Mouse (Mus musculus) lung, postnatal 14 days (tissue): ENCODE measurements around the gene Ryr2.
A peak's percentile ranks its signal among the peaks of the same experiment; 100 is the strongest.
"Not testable (repeated sequence)": the region's sequence is repeated elsewhere in the genome, so short reads cannot be mapped to it uniquely, and the experiment has no call there.

Experiments
- DNase-seq: peaks from one replicate; pipeline ENCODE4 v3.0.0; 2021

The Ryr2 gene

GRCm38 (mm10) chr13:11869971-11870370 lies 236.8 kb downstream of the Ryr2 start:
- DNase-seq: no peak

- DNase-seq: no peak
Measured at GRCm38 (mm10) chr13:11869486-11869885, 237.3 kb downstream of the Ryr2 start.

- DNase-seq: no peak
Measured at GRCm38 (mm10) chr13:11868979-11869378, 237.8 kb downstream of the Ryr2 start.

- DNase-seq: no peak
Measured at GRCm38 (mm10) chr13:11868056-11868455, 238.7 kb downstream of the Ryr2 start.

DNA sequence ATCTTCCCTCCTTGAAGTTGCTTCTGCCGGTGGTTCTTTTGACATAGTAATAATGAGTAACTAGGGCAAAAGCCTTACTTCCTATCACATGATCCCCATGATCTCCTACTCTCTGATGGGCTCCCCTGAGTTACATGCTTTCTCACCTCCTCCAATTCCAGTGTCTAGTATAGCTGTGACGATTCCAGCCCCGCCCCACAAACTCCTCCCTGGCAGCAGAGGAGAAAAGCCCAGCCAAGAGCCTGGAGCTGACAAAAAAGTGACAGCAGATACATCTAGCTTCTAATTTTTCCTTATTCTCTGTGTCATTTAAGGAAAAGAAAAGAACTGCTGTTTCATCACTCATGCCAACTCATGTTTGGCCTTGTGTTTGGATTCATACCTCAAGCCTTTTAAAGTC lies 241.5 kb downstream of the Ryr2 start:
- DNase-seq: no peak

DNA sequence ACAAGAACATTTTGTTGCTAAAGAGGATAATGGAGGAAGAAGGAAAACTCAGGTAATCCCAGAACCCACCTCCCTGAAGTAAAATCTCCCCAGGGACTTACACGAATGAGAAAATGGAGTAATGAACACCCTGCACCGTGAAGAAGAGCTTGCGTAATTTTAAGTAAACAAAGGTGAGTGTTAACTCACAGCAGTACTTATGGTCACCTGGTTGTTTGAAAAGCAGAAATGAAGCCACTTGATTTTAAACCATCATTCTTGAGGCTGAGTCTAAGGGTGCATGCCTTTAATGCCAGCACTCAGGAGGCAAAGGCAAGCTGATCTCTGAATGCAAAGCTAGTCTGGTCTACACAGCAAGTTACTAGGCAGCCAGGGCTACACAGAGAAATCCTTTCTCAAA lies 255.1 kb downstream of the Ryr2 start:
- DNase-seq: no peak

- no peak for DNase-seq
Measured at GRCm38 (mm10) chr13:11843889-11844288, 262.9 kb downstream of the Ryr2 start.

DNA sequence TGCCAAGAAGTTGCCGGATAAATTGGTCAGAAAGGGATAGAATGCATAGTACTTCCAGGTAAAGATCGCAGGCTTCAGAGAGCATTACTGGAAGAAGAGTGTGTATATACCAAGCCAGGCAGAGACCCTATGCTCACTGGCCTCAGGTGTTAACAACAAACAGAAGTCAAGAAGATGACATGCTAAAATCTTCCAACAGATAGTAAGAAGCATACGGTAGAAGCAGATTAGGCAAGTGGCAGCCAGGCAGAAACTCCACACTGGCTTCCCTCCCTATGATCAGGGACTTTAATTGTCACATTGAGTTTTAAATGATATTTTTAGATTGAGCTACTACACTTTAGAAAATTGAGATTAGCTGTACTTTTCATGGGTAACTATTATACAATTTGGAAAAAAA lies 268.9 kb downstream of the Ryr2 start:
- DNase-seq: no peak

DNA sequence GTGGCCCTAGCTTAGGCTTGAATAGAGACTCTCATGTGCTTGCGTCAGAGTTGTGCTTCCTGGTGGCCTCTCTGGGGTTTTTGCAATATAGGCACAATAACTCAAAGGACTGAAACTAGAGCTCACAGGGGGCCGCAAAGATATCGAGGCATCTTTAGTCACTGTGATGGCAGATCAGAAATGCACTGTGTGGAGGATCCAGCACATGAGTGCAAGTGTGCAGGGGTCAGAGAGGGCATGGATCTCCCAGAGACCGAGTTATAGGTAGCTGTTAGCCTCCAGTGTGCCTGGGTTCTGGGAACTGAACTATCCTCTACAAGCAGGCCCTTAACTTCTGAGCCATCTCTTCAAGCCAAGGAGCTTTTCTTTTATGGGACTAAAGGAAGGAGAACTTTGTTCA lies 269.6 kb downstream of the Ryr2 start:
- DNase-seq: no peak

GRCm38 (mm10) chr13:11836304-11837078 lies 270.3 kb downstream of the Ryr2 start:
- DNase-seq: no peak

GRCm38 (mm10) chr13:11831210-11831609 lies 275.5 kb downstream of the Ryr2 start:
- DNase-seq: no peak

GRCm38 (mm10) chr13:11825563-11826226 lies 281.1 kb downstream of the Ryr2 start:
- no peak for DNase-seq

DNA sequence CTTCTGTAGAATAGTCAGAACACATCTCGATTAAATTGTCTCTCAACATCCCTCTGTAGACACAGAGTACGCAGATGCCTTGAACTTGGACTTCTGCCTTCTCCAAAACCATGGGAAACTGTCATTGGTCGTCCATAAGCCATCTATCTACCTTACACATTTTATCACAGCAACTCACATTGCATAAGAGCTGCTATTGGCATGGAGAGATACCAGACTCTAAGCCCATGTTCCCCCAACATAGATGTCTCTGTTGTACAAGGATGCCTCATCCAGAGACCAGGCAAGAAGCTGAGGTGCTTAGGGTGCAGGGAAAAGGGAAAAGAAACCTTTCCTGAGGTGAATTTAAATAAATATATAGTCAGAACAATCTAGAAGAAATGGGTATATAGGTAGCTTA lies 288.0 kb downstream of the Ryr2 start:
- DNase-seq: no peak

DNA sequence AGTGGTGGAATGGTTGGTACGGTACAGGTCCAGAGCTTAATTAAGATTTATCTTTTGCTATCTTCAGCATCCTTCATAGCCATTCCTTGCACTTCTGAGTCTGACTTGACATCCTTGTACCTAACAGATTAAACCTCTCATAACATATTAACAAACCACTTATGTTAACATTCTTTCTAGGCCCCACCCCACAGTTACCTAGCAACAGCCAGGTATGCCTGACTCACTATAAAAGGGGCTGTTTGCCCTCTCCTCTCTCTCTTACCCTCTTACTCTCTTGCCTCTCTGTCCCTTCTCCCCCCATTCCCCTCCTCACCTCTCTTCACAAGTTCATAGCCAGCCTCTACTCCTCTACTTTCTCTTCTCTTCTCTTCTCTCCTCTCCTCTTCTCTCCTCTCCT lies 297.4 kb downstream of the Ryr2 start:
- DNase-seq: not testable (repeated sequence)

DNA sequence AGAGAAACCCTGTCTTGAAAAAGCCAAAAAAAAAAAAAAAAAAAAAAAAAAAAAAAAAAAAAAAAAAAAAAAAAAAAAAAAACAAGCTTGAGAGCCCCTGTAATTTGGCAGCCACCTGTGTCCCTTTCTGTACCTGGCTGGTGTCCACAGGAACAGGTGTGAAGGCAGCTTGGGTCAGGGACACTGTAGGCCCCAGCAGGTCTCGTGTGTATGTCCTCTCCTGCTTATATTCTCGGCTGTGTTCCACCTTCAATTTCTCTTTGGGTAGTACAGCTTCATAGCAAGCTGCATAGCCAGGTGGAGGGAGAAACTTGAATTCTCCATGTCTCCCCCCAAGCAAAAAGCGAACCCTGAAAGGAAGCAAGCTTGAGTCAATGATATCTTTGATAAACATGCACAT lies 314.2 kb downstream of the Ryr2 start:
- DNase-seq: no peak

DNA sequence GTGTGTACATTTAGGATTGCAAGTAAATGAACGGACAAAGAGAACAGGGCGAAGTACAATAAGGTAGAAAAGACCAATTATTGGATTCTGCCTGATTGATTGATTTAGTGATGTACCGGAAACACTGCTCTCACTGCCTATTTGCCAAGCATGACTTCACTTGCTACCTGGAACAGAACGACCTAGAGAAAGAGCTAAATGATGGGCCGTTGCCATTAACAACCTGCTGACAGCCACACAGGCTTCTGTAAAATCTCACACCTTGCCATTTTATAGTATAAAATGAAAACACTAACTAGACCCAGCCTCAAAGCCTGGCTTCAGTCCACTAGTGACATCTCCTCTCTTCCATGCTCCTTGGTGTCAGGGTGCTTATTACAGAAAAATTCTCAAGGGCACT lies 316.2 kb downstream of the Ryr2 start:
- no peak for DNase-seq

DNA sequence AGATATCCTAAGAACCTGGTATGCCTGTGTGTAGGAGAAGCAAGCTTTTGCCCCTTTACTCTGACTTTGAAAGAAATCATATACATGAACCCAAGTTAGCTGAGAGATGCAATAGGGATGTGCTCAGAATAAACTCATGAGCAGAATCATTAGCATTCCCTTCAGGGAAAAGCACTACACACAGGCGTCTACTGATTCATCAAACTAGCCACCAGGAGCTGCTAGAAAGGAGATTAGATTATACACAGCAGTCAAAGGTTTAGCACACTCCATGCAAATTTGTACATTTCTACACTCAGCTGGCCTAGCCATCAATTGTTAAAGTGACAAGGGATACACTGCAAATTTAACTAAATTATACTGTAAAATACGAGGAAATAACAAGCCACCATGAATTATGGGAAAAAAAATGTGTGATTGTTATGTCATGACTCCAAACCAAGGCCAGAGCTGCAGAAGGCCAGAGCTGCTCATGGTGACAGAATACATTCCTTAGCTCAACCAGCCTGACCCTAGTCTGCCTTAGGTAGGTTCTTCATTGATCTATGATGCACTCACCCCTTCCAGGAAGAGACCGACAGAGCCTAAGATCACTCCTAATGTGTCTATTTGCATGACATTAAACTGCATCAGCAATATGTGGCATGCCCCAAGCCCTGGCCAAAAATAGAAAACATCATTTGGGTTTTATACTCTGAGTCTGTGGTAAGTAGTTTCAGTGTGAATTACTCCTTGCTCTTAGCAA lies 324.2 kb downstream of the Ryr2 start:
- DNase-seq: no peak

- DNase-seq: no peak
Measured at GRCm38 (mm10) chr13:11781065-11781464, 325.7 kb downstream of the Ryr2 start.

DNA sequence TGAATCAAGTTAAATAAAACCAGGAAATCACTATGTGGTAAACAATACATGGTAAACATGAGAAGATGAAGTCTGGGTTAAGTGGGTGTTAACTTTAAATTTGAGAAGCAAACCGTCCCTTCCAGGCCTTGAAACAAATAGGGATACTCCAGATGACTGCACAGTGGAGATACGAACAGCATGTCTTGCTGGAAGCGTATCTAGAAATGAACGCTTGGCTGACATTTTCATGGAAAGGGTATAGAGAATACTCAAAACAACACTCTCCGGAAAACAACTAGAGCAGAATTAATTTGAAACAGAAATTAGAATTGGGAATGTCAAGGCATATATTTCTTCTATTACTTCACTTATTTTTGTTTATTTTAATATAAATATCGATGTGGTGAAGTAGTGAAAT lies 329.0 kb downstream of the Ryr2 start:
- DNase-seq: no peak

GRCm38 (mm10) chr13:11772173-11772572 lies 334.6 kb downstream of the Ryr2 start:
- no peak for DNase-seq

- DNase-seq: no peak
Measured at GRCm38 (mm10) chr13:11766899-11767298, 339.8 kb downstream of the Ryr2 start.

GRCm38 (mm10) chr13:11763925-11764324 lies 342.8 kb downstream of the Ryr2 start:
- DNase-seq: no peak

GRCm38 (mm10) chr13:11763104-11763503 lies 343.6 kb downstream of the Ryr2 start:
- peak; percentile 43 for DNase-seq

- DNase-seq: no peak
Measured at GRCm38 (mm10) chr13:11757894-11758293, 348.9 kb downstream of the Ryr2 start.
